Mouse (Mus musculus): ENCODE data around the gene Mterf1a. TPM values are rescaled to one million over a fixed set of nuclear protein-coding genes. Genes with fewer than 3 reads are reported as not detected.
A peak's percentile ranks its signal among the peaks of the same experiment; 100 is the strongest.
"Not testable (repeated sequence)": the region's sequence is repeated elsewhere in the genome, so short reads cannot be mapped to it uniquely, and the experiment has no call there.

The Mterf1a gene
- 7.1 and 7.9 TPM in 2 replicates for polyA plus RNA-seq (2015; fragmentation: Nextera tagmentation; extraction: Ambion mirVana)

DNA sequence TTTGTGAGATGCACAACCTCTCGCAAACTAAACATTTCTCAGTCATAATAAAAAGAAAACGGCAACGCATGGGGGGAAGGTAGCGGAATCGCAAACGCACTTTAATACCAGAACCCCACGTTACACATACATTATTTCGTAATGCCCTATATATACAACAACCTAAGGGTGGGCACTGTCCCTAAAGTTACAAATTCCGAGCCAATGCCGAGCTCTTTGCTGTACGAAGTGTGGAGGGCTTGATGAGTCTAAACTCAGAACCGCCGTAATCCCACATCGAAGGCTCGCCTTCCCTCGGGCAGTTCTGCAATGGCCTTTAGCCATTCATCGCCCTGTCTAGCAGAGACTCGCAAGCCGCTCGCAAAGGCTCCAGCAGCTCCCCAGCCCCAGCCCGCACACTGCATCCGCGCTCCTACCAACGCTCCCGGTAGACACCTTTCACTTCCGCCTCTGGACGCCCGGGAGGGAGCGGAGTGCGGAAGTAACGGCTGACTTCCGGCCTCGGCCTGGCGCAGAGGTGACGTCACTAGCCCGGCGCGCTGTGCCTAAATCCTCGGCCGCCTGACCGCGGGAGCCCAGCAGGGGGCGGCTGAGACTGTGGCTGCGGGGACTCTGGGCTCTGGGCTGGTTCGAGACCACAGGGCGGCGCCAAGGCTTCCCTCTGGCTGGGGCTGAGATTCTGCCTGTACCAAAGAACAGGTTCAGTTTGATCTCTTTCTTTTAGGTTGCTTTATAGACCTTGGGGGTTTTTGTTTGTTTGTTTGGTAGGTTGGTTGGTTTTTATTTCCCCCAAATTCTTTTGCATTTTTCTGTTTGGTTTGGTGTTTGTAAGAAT, at the start of gene Mterf1a:
Gene Mterf1a, minus strand, starts transcription at position 475 of the 835 bp plus-strand sequence.
- H3K4me1 ChIP-seq (replicated peaks); H3K27me3 ChIP-seq; H3K9me3 ChIP-seq; H3K27ac ChIP-seq; H3K36me3 ChIP-seq: not testable (repeated sequence)
- WGBS = 3% methylated on average over 7 of the region's 47 CpGs
- H3K4me3 ChIP-seq = peak within 1 kb of the TSS; percentile 45
- peak within 1 kb of the TSS; percentile 69 for H3K9ac ChIP-seq
- ATAC-seq (ENCODE audit: low FRiP score) = peak; percentile 100
- peak within 1 kb of the TSS; percentile 61 for H3K4me2 ChIP-seq

DNA sequence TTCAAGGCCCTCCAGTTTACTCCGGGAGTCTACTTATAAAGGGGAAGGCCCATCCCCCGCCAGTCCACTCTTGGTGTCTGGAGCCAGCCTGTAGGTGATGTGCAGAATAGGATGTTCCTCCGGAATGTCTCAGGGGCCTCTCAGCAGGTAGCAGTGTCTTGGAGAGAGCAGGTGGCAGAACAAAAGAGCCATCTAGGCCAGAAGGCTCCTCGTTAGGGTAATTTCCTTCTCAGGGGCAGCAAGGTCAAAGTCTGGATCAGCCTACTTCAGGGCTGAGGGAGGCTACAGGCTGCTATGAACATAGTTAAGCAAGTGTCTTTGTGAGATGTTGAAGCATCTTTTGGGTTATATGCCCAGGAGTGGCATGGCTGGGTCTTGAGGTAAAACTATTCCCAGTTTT, 49.4 kb upstream of the Mterf1a start:
- not testable (repeated sequence) for H3K27ac ChIP-seq; H3K4me1 ChIP-seq (replicated peaks); H3K9me3 ChIP-seq; H3K4me3 ChIP-seq; H3K9ac ChIP-seq; H3K4me2 ChIP-seq; ATAC-seq (ENCODE audit: low FRiP score); H3K27me3 ChIP-seq
- 51% methylated on average over 4 of the region's 4 CpGs for WGBS
- H3K36me3 ChIP-seq = peaks cover 23% of the 10 kb centered on the region

DNA sequence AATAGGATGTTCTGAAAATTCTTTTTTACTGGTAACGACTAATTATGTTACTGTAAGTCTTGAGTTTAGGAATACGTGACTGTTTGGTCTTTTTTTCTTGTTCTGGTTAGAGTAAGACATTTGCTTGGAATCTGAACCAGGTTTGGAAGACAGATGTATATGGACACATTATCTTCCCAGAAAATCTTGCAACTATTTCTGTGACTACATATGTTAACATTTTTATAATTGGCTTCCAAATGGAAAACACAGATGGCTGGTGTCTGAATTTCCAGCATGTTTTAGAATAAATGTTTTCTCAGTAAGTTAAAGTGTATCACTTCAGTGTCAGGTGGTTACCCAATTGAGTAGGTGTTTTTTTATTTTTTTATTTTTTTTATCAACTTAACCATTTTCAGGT, 47.5 kb upstream of the Mterf1a start:
- no peak overlapping the region for H3K4me2 ChIP-seq
- no peaks in the 10 kb centered on the region for H3K9me3 ChIP-seq
- H3K4me3 ChIP-seq = no peak overlapping the region
- ATAC-seq (ENCODE audit: low FRiP score) = no peak
- H3K27me3 ChIP-seq = no peaks in the 10 kb centered on the region
- no peak overlapping the region for H3K9ac ChIP-seq
- no peak overlapping the region for H3K27ac ChIP-seq
- H3K4me1 ChIP-seq (replicated peaks) = 0 out of 2 replicates have a peak, but pooled peaks cover 4% of the 10 kb centered on the region
- 96% methylated on average over 2 of the region's 2 CpGs for WGBS
- H3K36me3 ChIP-seq = peaks cover 23% of the 10 kb centered on the region

DNA sequence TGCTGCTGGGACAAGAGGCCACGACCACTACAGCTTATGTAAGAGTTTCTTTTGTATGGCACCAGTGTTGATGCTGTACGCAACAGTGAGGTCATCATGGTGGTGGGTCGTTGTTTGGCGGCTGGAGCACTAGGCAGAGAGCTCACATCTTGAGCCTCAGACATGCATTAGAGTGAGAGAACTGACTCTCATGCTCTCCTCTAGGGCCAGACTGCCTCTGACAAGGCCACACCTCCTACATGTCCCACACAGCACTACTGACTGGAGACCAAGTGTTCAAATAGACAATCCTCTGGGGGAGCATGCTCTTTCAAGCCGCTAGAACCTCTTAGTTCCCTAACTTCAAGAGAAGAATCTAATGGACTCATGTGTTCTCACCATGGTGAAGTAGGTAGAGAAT, 45.6 kb upstream of the Mterf1a start:
- ATAC-seq (ENCODE audit: low FRiP score) = no peak

DNA sequence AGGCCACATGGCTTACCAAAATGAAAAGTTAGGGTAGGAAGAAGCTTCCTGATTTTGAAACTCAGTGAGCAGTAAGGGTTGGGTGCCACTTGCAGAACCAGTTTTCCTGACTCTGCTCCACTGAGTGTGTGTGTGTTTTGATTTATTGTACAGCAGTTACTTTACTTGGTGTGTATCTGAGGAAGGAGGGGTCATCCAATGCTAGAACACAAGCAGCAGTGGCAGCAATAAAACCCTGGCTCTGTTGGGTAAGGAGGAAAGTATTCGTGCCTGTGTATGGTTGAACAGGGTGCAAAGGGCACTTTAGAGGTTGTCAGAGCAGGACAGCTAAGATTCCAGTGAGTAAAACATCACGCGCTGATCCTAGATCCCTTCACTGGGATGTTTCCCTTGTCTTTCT, 45.2 kb upstream of the Mterf1a start:
- H3K9ac ChIP-seq = no peak overlapping the region
- H3K4me1 ChIP-seq (replicated peaks) = peaks cover 4% of the 10 kb centered on the region; the same call in 1 of the 2 replicates
- no peak overlapping the region for H3K4me3 ChIP-seq
- no peak for ATAC-seq (ENCODE audit: low FRiP score)
- no peaks in the 10 kb centered on the region for H3K9me3 ChIP-seq
- no peak overlapping the region for H3K27ac ChIP-seq
- WGBS = 99% methylated on average over 3 of the region's 3 CpGs
- H3K36me3 ChIP-seq = peaks cover 25% of the 10 kb centered on the region
- no peak overlapping the region for H3K4me2 ChIP-seq
- no peaks in the 10 kb centered on the region for H3K27me3 ChIP-seq

More for the DNA sequence above, 45.6 kb upstream of the Mterf1a start:
- WGBS = over 99% methylated on average over 5 of the region's 5 CpGs
- no peaks in the 10 kb centered on the region for H3K27me3 ChIP-seq
- H3K36me3 ChIP-seq = peaks cover 23% of the 10 kb centered on the region
- no peak overlapping the region for H3K9ac ChIP-seq
- no peak overlapping the region for H3K27ac ChIP-seq
- H3K4me3 ChIP-seq = no peak overlapping the region
- no peak overlapping the region for H3K4me2 ChIP-seq
- H3K9me3 ChIP-seq = no peaks in the 10 kb centered on the region
- 0 out of 2 replicates have a peak, but pooled peaks cover 4% of the 10 kb centered on the region for H3K4me1 ChIP-seq (replicated peaks)

DNA sequence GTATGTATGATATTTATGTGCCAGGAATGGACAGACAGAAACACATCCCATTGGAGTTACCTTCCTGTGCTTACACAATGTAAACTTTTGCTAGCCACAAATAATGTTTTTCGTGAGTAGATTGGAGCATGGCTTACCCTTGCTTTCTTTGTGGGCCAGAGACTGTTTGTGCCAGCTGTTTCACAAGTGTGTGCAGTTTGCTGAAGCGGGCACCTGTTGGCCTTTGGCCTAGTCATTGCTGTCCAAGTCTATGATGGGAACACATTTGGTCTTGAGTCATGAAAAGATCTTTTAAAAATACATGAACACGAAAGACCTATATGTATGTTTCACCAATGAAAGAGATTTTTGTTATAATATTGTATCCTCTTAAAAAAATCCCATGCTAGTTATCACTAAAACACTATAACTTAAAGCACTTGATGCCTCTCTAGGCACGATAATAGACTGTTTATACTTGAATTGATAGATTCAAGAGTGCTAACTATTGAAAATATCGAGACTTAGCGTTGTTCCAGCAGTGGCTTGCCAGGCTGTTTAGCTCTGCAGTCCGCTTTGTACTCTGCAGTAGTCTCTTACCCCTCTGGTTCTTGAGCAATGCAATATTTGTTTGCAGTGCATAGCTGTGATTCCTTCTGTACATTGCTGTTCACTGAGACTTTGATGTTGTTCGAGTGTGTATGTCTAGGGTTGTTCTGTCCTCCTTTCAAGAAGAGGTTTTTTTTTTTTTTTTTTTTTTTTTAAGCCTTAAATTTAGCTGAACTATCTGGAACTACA, 42.2 kb upstream of the Mterf1a start:
- no peak overlapping the region for H3K4me2 ChIP-seq
- H3K36me3 ChIP-seq = peaks cover 16% of the 10 kb centered on the region
- no peaks in the 10 kb centered on the region for H3K27me3 ChIP-seq
- peaks cover 21% of the 10 kb centered on the region for H3K4me1 ChIP-seq (replicated peaks)
- H3K27ac ChIP-seq = no peak overlapping the region
- no peaks in the 10 kb centered on the region for H3K9me3 ChIP-seq
- H3K9ac ChIP-seq = no peak overlapping the region
- 92% methylated on average over 8 of the region's 8 CpGs for WGBS
- no peak for ATAC-seq (ENCODE audit: low FRiP score)
- H3K4me3 ChIP-seq = no peak overlapping the region

DNA sequence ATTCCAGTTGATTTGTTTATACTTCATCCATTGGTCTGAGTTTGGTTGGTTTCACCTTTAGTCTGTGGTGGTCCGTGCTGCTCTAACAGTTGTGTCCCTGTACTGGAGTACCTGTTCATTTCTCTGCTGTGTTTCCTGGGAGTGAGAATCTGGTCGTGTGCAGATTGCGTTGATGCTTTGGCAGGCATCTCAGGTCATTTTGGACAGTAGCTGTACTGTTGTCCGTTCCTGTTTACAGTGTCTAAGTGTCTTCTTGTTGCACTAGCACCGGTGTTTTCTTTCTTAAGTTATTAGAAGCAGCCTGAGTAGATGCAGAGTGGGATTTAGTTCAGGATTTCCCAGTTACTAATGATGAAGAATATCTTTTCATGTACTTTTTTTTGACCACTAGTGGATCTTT, 41.5 kb upstream of the Mterf1a start:
- no peak overlapping the region for H3K4me3 ChIP-seq
- H3K27ac ChIP-seq = no peak overlapping the region
- peaks cover 28% of the 10 kb centered on the region for H3K4me1 ChIP-seq (replicated peaks)
- H3K4me2 ChIP-seq = no peak overlapping the region
- no peak for ATAC-seq (ENCODE audit: low FRiP score)
- H3K9me3 ChIP-seq = no peaks in the 10 kb centered on the region
- no peak overlapping the region for H3K9ac ChIP-seq
- 97% methylated on average over 5 of the region's 5 CpGs for WGBS
- peaks cover 16% of the 10 kb centered on the region for H3K36me3 ChIP-seq
- no peaks in the 10 kb centered on the region for H3K27me3 ChIP-seq

DNA sequence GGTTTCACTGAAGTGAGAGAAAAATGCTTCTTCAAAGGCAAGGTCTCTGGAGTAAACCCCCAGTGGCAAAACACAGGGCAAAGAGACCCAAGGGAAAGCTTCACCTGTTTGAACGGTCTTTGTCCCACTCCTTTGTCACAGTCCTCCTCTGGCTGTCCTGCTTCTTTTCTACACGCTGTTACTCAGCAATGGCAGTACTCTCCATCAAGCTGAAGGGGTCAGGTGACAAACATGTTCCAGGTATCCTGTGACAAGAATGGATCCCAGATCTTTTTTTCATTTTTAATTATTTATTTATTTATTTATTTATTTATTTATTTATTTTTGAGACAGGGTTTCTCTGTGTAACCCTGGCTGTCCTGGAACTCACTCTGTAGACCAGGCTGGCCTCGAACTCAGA, 39.8 kb upstream of the Mterf1a start:
- Histone ChIP-seq H3K4me1 (replicated peaks) (peaks cover 37% of the 10 kb centered on the region), H3K27ac (no peak overlapping the region), H3K27me3 (no peaks in the 10 kb centered on the region), H3K4me3 (no peak overlapping the region), H3K9ac (no peak overlapping the region), H3K4me2 (no peak overlapping the region), H3K36me3 (peaks cover 3% of the 10 kb centered on the region; the same call in 1 of the 2 replicates), H3K9me3 (no peaks in the 10 kb centered on the region)
- no peak for ATAC-seq (ENCODE audit: low FRiP score)
- 87% methylated on average over 3 of the region's 3 CpGs for WGBS

DNA sequence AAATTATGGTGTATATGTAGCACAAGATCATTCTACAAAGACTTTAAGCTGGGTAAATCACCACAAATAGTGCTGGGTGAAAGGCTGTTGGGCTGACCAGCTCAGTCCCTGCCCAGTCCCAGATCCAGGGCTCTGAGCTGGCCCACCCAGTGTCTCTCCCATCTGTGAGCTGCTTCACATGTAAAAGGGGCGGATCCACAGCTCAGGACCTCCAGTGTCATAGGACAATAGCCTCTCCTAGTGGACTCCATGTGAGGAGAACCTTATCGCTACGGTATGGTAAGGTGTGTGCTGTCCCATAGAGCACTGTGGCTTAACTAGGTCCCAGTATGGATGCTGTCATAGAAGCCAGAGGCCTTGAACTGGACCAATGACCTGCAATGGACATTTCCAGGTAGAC, 37.9 kb upstream of the Mterf1a start:
- no peak for ATAC-seq (ENCODE audit: low FRiP score)
- no peaks in the 10 kb centered on the region for H3K27me3 ChIP-seq
- peaks cover 42% of the 10 kb centered on the region for H3K4me1 ChIP-seq (replicated peaks)
- 0 out of 2 replicates have a peak overlapping the region, but pooled peaks have one; percentile 35 for H3K9ac ChIP-seq
- no peak overlapping the region for H3K27ac ChIP-seq
- 0 out of 2 replicates have a peak overlapping the region, but pooled peaks have one; percentile 1 for H3K4me3 ChIP-seq
- H3K9me3 ChIP-seq = no peaks in the 10 kb centered on the region
- H3K4me2 ChIP-seq = peak overlapping the region; percentile 33; the same call in 1 of the 2 replicates
- 82% methylated on average over 3 of the region's 3 CpGs for WGBS
- peaks cover 3% of the 10 kb centered on the region; the same call in 1 of the 2 replicates for H3K36me3 ChIP-seq

DNA sequence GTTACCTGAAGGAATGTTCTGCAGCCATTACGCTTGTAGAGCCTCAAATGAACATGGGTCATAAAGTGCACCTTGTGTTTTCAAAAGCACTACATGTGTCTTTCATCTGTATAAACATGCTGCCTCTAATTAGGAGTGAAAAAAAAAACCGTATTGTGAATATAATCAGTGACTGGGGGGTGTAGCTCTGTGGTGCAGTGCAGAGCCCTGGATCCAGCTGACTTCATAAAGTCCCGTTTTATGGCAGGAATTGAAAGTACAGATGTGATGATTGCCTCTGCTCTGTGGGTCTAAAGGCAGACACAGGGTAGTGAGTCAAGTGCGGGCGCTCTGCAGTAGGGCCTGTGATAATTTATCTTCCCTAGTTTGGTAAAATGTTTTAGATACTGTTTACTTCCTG, 37.0 kb upstream of the Mterf1a start:
- peaks cover 3% of the 10 kb centered on the region; the same call in 1 of the 2 replicates for H3K36me3 ChIP-seq
- H3K27me3 ChIP-seq = no peaks in the 10 kb centered on the region
- H3K9ac ChIP-seq = peak overlapping the region; percentile 81
- peak overlapping the region; percentile 70; the same call in 1 of the 2 replicates for H3K27ac ChIP-seq
- ATAC-seq (ENCODE audit: low FRiP score) = no peak
- H3K4me2 ChIP-seq = peak overlapping the region; percentile 77
- WGBS = 44% methylated on average over 5 of the region's 5 CpGs
- no peaks in the 10 kb centered on the region for H3K9me3 ChIP-seq
- peak overlapping the region; percentile 91 for H3K4me3 ChIP-seq
- peaks cover 45% of the 10 kb centered on the region for H3K4me1 ChIP-seq (replicated peaks)

DNA sequence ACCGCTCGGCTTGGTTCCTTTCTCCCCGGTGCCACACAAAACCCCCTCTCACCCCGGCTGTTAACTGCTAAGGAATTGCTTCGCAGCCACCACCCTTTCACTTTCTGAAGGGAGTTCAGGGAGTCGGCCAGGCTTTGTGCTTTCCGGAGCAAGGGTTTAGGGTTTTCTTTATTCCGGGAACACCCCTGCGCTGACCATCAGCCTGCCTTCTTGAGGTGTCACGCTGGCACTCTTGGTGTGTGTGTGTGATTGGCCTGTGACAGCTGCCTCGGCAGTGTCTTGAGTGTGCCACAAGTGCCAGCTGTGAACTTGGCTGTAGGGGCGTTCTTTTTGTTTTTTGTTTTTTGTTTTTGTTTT, 34.9 kb upstream of the Mterf1a start:
- whole genome bisulfite sequencing = under 1% methylated on average over 12 of the region's 12 CpGs
- H3K4me3 ChIP-seq = peak overlapping the region; percentile 91
- peak; percentile 66 for ATAC-seq (ENCODE audit: low FRiP score)

More for the DNA sequence above, 34.9 kb upstream of the Mterf1a start:
- peak overlapping the region; percentile 77 for H3K4me2 ChIP-seq
- peaks cover 45% of the 10 kb centered on the region for H3K4me1 ChIP-seq (replicated peaks)
- H3K27ac ChIP-seq = peak overlapping the region; percentile 99
- H3K36me3 ChIP-seq = no peaks in the 10 kb centered on the region
- H3K9me3 ChIP-seq = no peaks in the 10 kb centered on the region
- peak overlapping the region; percentile 97 for H3K9ac ChIP-seq
- no peaks in the 10 kb centered on the region for H3K27me3 ChIP-seq
